ENCODE assay signal across 8 mouse cellular contexts in the genomic region with DNA sequence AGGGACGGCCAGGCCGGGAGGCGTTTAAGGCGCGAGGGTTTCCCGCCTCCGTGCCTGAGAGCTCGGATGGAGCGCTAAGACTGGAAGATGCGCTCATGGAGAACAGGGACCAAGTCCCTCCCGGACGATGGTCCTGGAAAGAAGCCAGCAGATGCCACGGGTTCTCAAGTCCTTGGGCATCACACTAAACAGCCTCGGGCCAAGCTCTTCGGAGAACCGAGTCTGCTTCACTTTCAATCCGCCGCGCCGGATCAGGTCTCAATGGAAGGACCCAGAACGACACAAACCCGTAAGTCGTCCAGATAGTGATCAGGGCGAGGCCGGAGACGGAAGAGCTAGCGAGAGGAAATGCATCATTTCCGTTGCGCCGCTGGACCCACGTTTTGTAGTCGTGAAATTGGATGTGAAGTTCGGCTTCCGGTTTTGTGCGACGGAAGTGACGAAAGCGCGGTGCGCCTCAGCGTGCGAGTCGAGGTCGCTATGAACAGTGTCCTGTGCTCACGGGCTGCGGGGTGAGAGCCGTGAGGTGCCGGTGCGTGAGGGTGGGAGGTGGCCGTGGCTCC. TPM values are rescaled to one million over a fixed set of nuclear protein-coding genes. Genes with fewer than 3 reads are reported as not detected.
A peak's percentile ranks its signal among the peaks of the same experiment; 100 is the strongest.
DNase-seq lines count a peak whose midpoint lies in the region; ATAC-seq and TF ChIP-seq lines count a peak whose summit lies in the region.

TSS of gene BC003965 (plus strand) at position 426 of the 563 bp plus-strand sequence.

- peak within 1 kb of the TSS; percentile 75 for H3K4me3 ChIP-seq in bone marrow, adult 2 months (replicated peaks; ENCODE audit: control insufficient read depth, low read depth, low read length)
- H3K4me3 ChIP-seq in embryonic facial prominence, embryonic 15.5 days (replicated peaks) = peak within 1 kb of the TSS; percentile 89
- peak within 1 kb of the TSS; percentile 79 for H3K4me3 ChIP-seq in limb, embryonic 14.5 days (replicated peaks; ENCODE audit: low read length)
- peak within 1 kb of the TSS; percentile 85 for H3K4me3 ChIP-seq in midbrain, postnatal 0 days (ENCODE audit: low read depth, low read length)

- no peak for TF ChIP-seq CTCF in bone marrow, adult 2 months (IDR thresholded peaks at IDR 0.05; ENCODE audit: control insufficient read depth, insufficient read depth, low read length)
- TF ChIP-seq CTCF in midbrain, postnatal 0 days (IDR thresholded peaks at IDR 0.05) = no peak

- peak; percentile 79; the same call in 1 of the 2 replicates for TF ChIP-seq POLR2A in bone marrow, adult 2 months (IDR thresholded peaks at IDR 0.05; ENCODE audit: borderline replicate concordance, control insufficient read depth, low read depth, low read length)
- peak; percentile 57; the same call in 1 of the 2 replicates for TF ChIP-seq POLR2A in limb, embryonic 14.5 days (IDR thresholded peaks at IDR 0.05; ENCODE audit: borderline replicate concordance, extremely low read depth, insufficient read depth, insufficient read length)

- peak; percentile 99 for DNase-seq in 416B (ENCODE audit: low read depth)
- DNase-seq in heart, adult 8-10 months (ENCODE audit: low spot score) = peak; percentile 98
- DNase-seq in kidney, adult 9 months = peak; percentile 98
- DNase-seq in limb, embryonic 14.5 days (ENCODE audit: low spot score) = peak; percentile 97
- DNase-seq in midbrain, postnatal 0 days (ENCODE audit: low spot score) = peak; percentile 99
- peak; percentile 87 to 97 for DNase-seq in spleen, postnatal 14 days (ENCODE audit: low spot score in 2 of 2)

- ATAC-seq in embryonic facial prominence, embryonic 15.5 days (ENCODE audit: insufficient number of reproducible peaks, low FRiP score, low TSS enrichment, low read depth) = peak; percentile 85
- peak; percentile 87 for ATAC-seq in limb, embryonic 14.5 days (ENCODE audit: low FRiP score, low read depth)
- ATAC-seq in midbrain, postnatal 0 days (ENCODE audit: low FRiP score) = peak; percentile 87

- H3K4me2 ChIP-seq in embryonic facial prominence, embryonic 15.5 days (replicated peaks) = peak within 1 kb of the TSS; percentile 97
- peak within 1 kb of the TSS; percentile 93 for H3K4me2 ChIP-seq in limb, embryonic 14.5 days (replicated peaks; ENCODE audit: low read depth, low read length, severe bottlenecking)
- peak within 1 kb of the TSS; percentile 94 for H3K4me2 ChIP-seq in midbrain, postnatal 0 days (ENCODE audit: low read depth, low read length, poor library complexity, severe bottlenecking)

- 0 out of 2 replicates have a peak, but pooled peaks cover 7% of the 10 kb centered on the region for H3K27me3 ChIP-seq in embryonic facial prominence, embryonic 15.5 days
- no peaks in the 10 kb centered on the region for H3K27me3 ChIP-seq in limb, embryonic 14.5 days (ENCODE audit: control insufficient read depth, insufficient read depth, low read length)
- no peaks in the 10 kb centered on the region for H3K27me3 ChIP-seq in midbrain, postnatal 0 days (ENCODE audit: insufficient read depth, low read length)

- H3K27ac ChIP-seq in bone marrow, adult 2 months (ENCODE audit: control insufficient read depth, insufficient read depth, low read depth, low read length, poor library complexity) = peak within 1 kb of the TSS; percentile 88
- H3K27ac ChIP-seq in embryonic facial prominence, embryonic 15.5 days (replicated peaks) = peak within 1 kb of the TSS; percentile 95
- H3K27ac ChIP-seq in limb, embryonic 14.5 days (replicated peaks; ENCODE audit: low read depth, low read length) = peak within 1 kb of the TSS; percentile 92
- peak within 1 kb of the TSS; percentile 99 for H3K27ac ChIP-seq in midbrain, postnatal 0 days (ENCODE audit: low read depth, low read length)

- H3K4me1 ChIP-seq in bone marrow, adult 2 months (ENCODE audit: control insufficient read depth, insufficient read depth, low read length) = peaks cover 3% of the 10 kb centered on the region
- peaks cover 24% of the 10 kb centered on the region for H3K4me1 ChIP-seq in embryonic facial prominence, embryonic 15.5 days
- H3K4me1 ChIP-seq in limb, embryonic 14.5 days (ENCODE audit: control insufficient read depth, insufficient read depth, low read length) = peaks cover 16% of the 10 kb centered on the region; the same call in 1 of the 2 replicates
- peaks cover 5% of the 10 kb centered on the region for H3K4me1 ChIP-seq in midbrain, postnatal 0 days (ENCODE audit: insufficient read depth, low read length)

- H3K9ac ChIP-seq in embryonic facial prominence, embryonic 15.5 days = peak within 1 kb of the TSS; percentile 88
- peak within 1 kb of the TSS; percentile 80 for H3K9ac ChIP-seq in limb, embryonic 14.5 days (ENCODE audit: low read depth, low read length, severe bottlenecking)
- H3K9ac ChIP-seq in midbrain, postnatal 0 days (replicated peaks; ENCODE audit: low read length, poor library complexity, severe bottlenecking) = peak within 1 kb of the TSS; percentile 75

- no peaks in the 10 kb centered on the region for H3K9me3 ChIP-seq in embryonic facial prominence, embryonic 15.5 days (replicated peaks)
- H3K9me3 ChIP-seq in limb, embryonic 14.5 days (ENCODE audit: control insufficient read depth, low read length) = no peaks in the 10 kb centered on the region
- no peaks in the 10 kb centered on the region for H3K9me3 ChIP-seq in midbrain, postnatal 0 days (ENCODE audit: low read length)

- 0 out of 2 replicates have a peak, but pooled peaks cover 4% of the 10 kb centered on the region for H3K36me3 ChIP-seq in embryonic facial prominence, embryonic 15.5 days
- peaks cover 12% of the 10 kb centered on the region for H3K36me3 ChIP-seq in limb, embryonic 14.5 days (ENCODE audit: control insufficient read depth, insufficient read depth, low read length)
- no peaks in the 10 kb centered on the region for H3K36me3 ChIP-seq in midbrain, postnatal 0 days (ENCODE audit: insufficient read depth, low read length)

- under 1% methylated on average over 50 of the region's 50 CpGs for WGBS in bone marrow, adult 2 months
- under 1% methylated on average over 50 of the region's 50 CpGs for WGBS in embryonic facial prominence, embryonic 15.5 days
- under 1% methylated on average over 48 of the region's 50 CpGs for WGBS in limb, embryonic 14.5 days
- WGBS in midbrain, postnatal 0 days = under 1% methylated on average over 50 of the region's 50 CpGs

RNA-seq across cellular contexts. Expression of gene BC003965, which starts in this region (rescaled TPM):
- polyA plus RNA-seq in bone marrow, adult 2 months (2011; ENCODE audit: insufficient read depth, insufficient read length, low replicate concordance, missing spikeins) = 13.1 and 19.4 TPM in 2 replicates
- 31.5 and 31.6 TPM in 2 replicates for polyA plus RNA-seq in embryonic facial prominence, embryonic 15.5 days (2015; fragmentation: Nextera tagmentation; extraction: Ambion mirVana)
- total RNA-seq in heart, adult 8-10 months (2022) = 10 to 100 TPM; 21.6 to 25.9 (median 22.5) TPM
- polyA plus RNA-seq in limb, embryonic 14.5 days (2012; rRNA removed) = 27.1 and 27.3 TPM in 2 replicates
- polyA plus RNA-seq in limb, embryonic 14.5 days (2014; fragmentation: Nextera tagmentation; extraction: Ambion mirVana) = 28.6 and 28.8 TPM in 2 replicates
- total RNA-seq in midbrain, postnatal 0 days (2014; rRNA removed) = 16.8 and 17.9 TPM in 2 replicates
- 30.2 and 30.3 TPM in 2 replicates for polyA plus RNA-seq in midbrain, postnatal 0 days (2015; fragmentation: Nextera tagmentation; extraction: Ambion mirVana)

Comparison
In these comparisons a context has a peak if more than half of its experiments do, and no peak if none do; other contexts are left out.
1. Peak in every context shown above with its lines: DNase-seq, ATAC-seq, H3K4me3 ChIP-seq and H3K27ac ChIP-seq.